Comparison of ENCODE assay signal across 22 mouse cellular contexts in the genomic region with DNA sequence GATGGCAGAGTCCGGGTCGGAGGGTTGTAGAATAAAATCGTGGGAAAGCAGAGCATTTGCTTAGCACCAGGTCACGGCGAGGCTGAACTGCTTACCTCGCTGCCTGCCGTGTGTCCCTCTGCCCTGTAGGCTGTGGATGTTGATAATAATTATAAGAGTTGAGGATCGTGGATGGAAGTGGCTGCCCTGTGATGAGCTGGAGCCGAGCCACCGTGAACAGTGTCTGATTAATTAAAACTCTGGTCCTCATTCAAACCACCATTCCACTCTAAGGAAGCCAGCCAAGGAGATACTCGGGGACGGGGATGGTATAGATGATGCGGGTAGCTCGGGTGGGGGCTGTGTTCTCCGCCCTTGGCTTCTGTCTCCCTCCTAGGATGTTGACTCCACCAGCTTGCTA.
DNase-seq lines count a peak whose midpoint lies in the region; ATAC-seq and TF ChIP-seq lines count a peak whose summit lies in the region.
"Had no signal": no experiment of that assay in that cellular context is flagged by ENCODE, and none has a peak within 500 bp of the region (broad histone marks: within the 10 kb centered on the region; RNA-seq: fewer than 3 reads in every experiment).

No protein-coding gene starts in this region.

- H3K4me1 ChIP-seq in forebrain, embryonic 14.5 days (ENCODE audit: control insufficient read depth, insufficient read depth, low read length) = peaks cover 4% of the 10 kb centered on the region
- H3K4me1 ChIP-seq in midbrain, embryonic 15.5 days = peaks cover 7% of the 10 kb centered on the region
- no peaks in the 10 kb centered on the region for H3K4me1 ChIP-seq in thymus, adult 2 months (replicated peaks; ENCODE audit: control insufficient read depth, insufficient read depth, low read length)
- H3K4me1 ChIP-seq: embryonic facial prominence, embryonic 15.5 days; limb, embryonic 13.5 days; liver, embryonic 13.5 days had no signal

- no peak for TF ChIP-seq CTCF in thymus, adult 2 months (IDR thresholded peaks at IDR 0.05; ENCODE audit: borderline replicate concordance, control insufficient read depth, extremely low read depth, insufficient read depth, low read length, poor library complexity)

- no peaks in the 10 kb centered on the region for H3K36me3 ChIP-seq in forebrain, embryonic 14.5 days (ENCODE audit: control insufficient read depth, insufficient read depth, low read length)
- no peaks in the 10 kb centered on the region for H3K36me3 ChIP-seq in midbrain, embryonic 15.5 days (replicated peaks)
- H3K36me3 ChIP-seq in thymus, adult 2 months (ENCODE audit: control insufficient read depth, insufficient read depth, low read length) = no peaks in the 10 kb centered on the region
- H3K36me3 ChIP-seq: embryonic facial prominence, embryonic 15.5 days; heart, embryonic 12.5 days; intestine, embryonic 15.5 days; limb, embryonic 13.5 days; liver, embryonic 13.5 days; lung, embryonic 15.5 days had no signal

- no peaks in the 10 kb centered on the region for H3K27me3 ChIP-seq in forebrain, embryonic 14.5 days (replicated peaks; ENCODE audit: control insufficient read depth, insufficient read depth, low read length)
- no peaks in the 10 kb centered on the region for H3K27me3 ChIP-seq in midbrain, embryonic 15.5 days (replicated peaks)
- H3K27me3 ChIP-seq in thymus, adult 2 months (ENCODE audit: control insufficient read depth, insufficient read depth, low read length) = no peaks in the 10 kb centered on the region
- H3K27me3 ChIP-seq: embryonic facial prominence, embryonic 15.5 days; heart, embryonic 12.5 days; intestine, embryonic 15.5 days; limb, embryonic 13.5 days; liver, embryonic 13.5 days; lung, embryonic 15.5 days had no signal

- DNase-seq in cerebellum, postnatal 25 days = peak; percentile 17 to 35
- DNase-seq in cerebellum, adult 9-11 months = no peak
- DNase-seq in kidney, postnatal 10 days = peak; percentile 4
- DNase-seq in kidney, adult 8-10 months = no peak
- DNase-seq in forebrain, embryonic 14.5 days (ENCODE audit: low spot score) = peak; percentile 55
- no peak for DNase-seq in gastrocnemius, postnatal 36 days
- no peak for DNase-seq in thymus, adult 2 months
- DNase-seq: adrenal gland, postnatal 36 days; cerebellum, adult 9-10 months; gastrocnemius, adult 2 months; heart, postnatal 14 days; kidney, postnatal 4 days; liver, embryonic 13.5 days; lung, postnatal 4 days; right cerebral cortex, postnatal 4 days had no signal

- peak; percentile 63; the same call in 1 of the 2 replicates for ATAC-seq in forebrain, embryonic 14.5 days
- ATAC-seq in midbrain, embryonic 15.5 days (replicated peaks) = 0 out of 2 replicates have a peak, but pooled peaks have one; percentile 48
- ATAC-seq: intestine, embryonic 15.5 days had no signal

- WGBS in forebrain, embryonic 14.5 days = 32% methylated on average over 15 of the region's 15 CpGs
- WGBS in midbrain, embryonic 15.5 days = 52% methylated on average over 15 of the region's 15 CpGs
- WGBS in thymus, adult 2 months = 97% methylated on average over 15 of the region's 15 CpGs

- no peaks in the 10 kb centered on the region for H3K9me3 ChIP-seq in forebrain, embryonic 14.5 days (replicated peaks; ENCODE audit: control insufficient read depth, low read length)
- no peaks in the 10 kb centered on the region for H3K9me3 ChIP-seq in midbrain, embryonic 15.5 days
- H3K9me3 ChIP-seq: embryonic facial prominence, embryonic 15.5 days; heart, embryonic 12.5 days; intestine, embryonic 15.5 days; limb, embryonic 13.5 days; liver, embryonic 13.5 days; lung, embryonic 15.5 days had no signal

- TF ChIP-seq POLR2A in thymus, adult 2 months (IDR thresholded peaks at IDR 0.05; ENCODE audit: control insufficient read depth, extremely low read depth, insufficient read depth, low read length, poor library complexity) = no peak

- intact Hi-C loops in gastrocnemius, postnatal 36 days (cut with DNase I) = no loop called here

- no peak overlapping the region for H3K9ac ChIP-seq in forebrain, embryonic 14.5 days (ENCODE audit: low read length)
- H3K9ac ChIP-seq in midbrain, embryonic 15.5 days = no peak overlapping the region
- H3K9ac ChIP-seq: embryonic facial prominence, embryonic 15.5 days; heart, embryonic 12.5 days; intestine, embryonic 15.5 days; limb, embryonic 13.5 days; liver, embryonic 13.5 days; lung, embryonic 15.5 days had no signal

- H3K4me3 ChIP-seq in forebrain, embryonic 14.5 days (ENCODE audit: low read depth, low read length) = no peak overlapping the region
- no peak overlapping the region for H3K4me3 ChIP-seq in midbrain, embryonic 15.5 days
- H3K4me3 ChIP-seq in thymus, adult 2 months (ENCODE audit: control insufficient read depth, insufficient read depth, low read length) = no peak overlapping the region
- H3K4me3 ChIP-seq: embryonic facial prominence, embryonic 15.5 days; gastrocnemius, adult 2 months; heart, embryonic 12.5 days; intestine, embryonic 15.5 days; limb, embryonic 13.5 days; liver, embryonic 13.5 days; lung, embryonic 15.5 days had no signal

- peak overlapping the region; percentile 16 for H3K4me2 ChIP-seq in forebrain, embryonic 14.5 days (ENCODE audit: low read length)
- peak overlapping the region; percentile 22; the same call in 1 of the 2 replicates for H3K4me2 ChIP-seq in midbrain, embryonic 15.5 days
- H3K4me2 ChIP-seq: embryonic facial prominence, embryonic 15.5 days; heart, embryonic 12.5 days; intestine, embryonic 15.5 days; limb, embryonic 13.5 days; liver, embryonic 13.5 days; lung, embryonic 15.5 days had no signal

- H3K27ac ChIP-seq in forebrain, embryonic 14.5 days (ENCODE audit: low read depth, low read length) = no peak overlapping the region
- peak overlapping the region; percentile 55 for H3K27ac ChIP-seq in midbrain, embryonic 15.5 days
- H3K27ac ChIP-seq in thymus, adult 2 months (ENCODE audit: control insufficient read depth, insufficient read depth, low read length) = no peak overlapping the region
- H3K27ac ChIP-seq: embryonic facial prominence, embryonic 15.5 days; gastrocnemius, adult 2 months; intestine, embryonic 15.5 days; limb, embryonic 13.5 days; liver, embryonic 13.5 days; lung, embryonic 15.5 days; stomach, postnatal 0 days had no signal

Comparison
In these comparisons a context has a peak if more than half of its experiments do, and no peak if none do; other contexts are left out.
1. DNase-seq: peak in cerebellum, postnatal 25 days (2 of 2), kidney, postnatal 10 days (single experiment) and forebrain, embryonic 14.5 days (single experiment); none in cerebellum, adult 9-11 months (single experiment), kidney, adult 8-10 months (0 of 2), gastrocnemius, postnatal 36 days (0 of 2) and thymus, adult 2 months (single experiment).